Mouse (Mus musculus) embryonic facial prominence, embryonic 12.5 days (tissue): ENCODE measurements around the gene Ikzf2. TPM values are rescaled to one million over a fixed set of nuclear protein-coding genes. Genes with fewer than 3 reads are reported as not detected.
A peak's percentile ranks its signal among the peaks of the same experiment; 100 is the strongest.

Source experiments
- ATAC-seq: fragments of 200-750 bp; cut with Nextera tagmentation; 2 replicates; pipeline ENCODE4 v1.8.0; 2017; ENCODE audit not compliant: insufficient number of reproducible peaks, insufficient read depth, low FRiP score, low TSS enrichment
- H3K27ac ChIP-seq: fragments of 300-500 bp; sonication (generic); 2 replicates; pipeline ENCODE4 v1.5.1; 2016; ENCODE audit warnings: mild to moderate bottlenecking
- H3K27me3 ChIP-seq: fragments of 300-500 bp; sonication (generic); 2 replicates; pipeline ENCODE4 v1.6.1; 2016; ENCODE audit warnings: mild to moderate bottlenecking, moderate library complexity
- H3K36me3 ChIP-seq: fragments of 300-500 bp; sonication (generic); 2 replicates; pipeline ENCODE4 v1.6.1; 2016; ENCODE audit warnings: mild to moderate bottlenecking
- H3K4me1 ChIP-seq: fragments of 300-500 bp; sonication (generic); 2 replicates; pipeline ENCODE4 v1.6.1; 2016
- H3K4me2 ChIP-seq: fragments of 300-500 bp; sonication (generic); replicated peaks from 2 replicates; pipeline ENCODE4 v1.6.1; 2016; ENCODE audit warnings: mild to moderate bottlenecking, moderate library complexity
- H3K4me3 ChIP-seq: fragments of 300-500 bp; sonication (generic); 2 replicates; pipeline ENCODE4 v1.5.1; 2016; ENCODE audit warnings: mild to moderate bottlenecking
- H3K9ac ChIP-seq: fragments of 300-500 bp; sonication (generic); 2 replicates; pipeline ENCODE4 v1.6.1; 2016; ENCODE audit warnings: mild to moderate bottlenecking, moderate library complexity
- H3K9me3 ChIP-seq: fragments of 300-500 bp; sonication (generic); 2 replicates; pipeline ENCODE4 v1.6.1; 2016; ENCODE audit warnings: mild to moderate bottlenecking, moderate library complexity
- WGBS: fragments of 180-500 bp; shearing (Covaris S2); methylation state at CpG from one replicate; pipeline ENCODE4 v1.1.7; 2016; 5-methylcytosine and 5-hydroxymethylcytosine counted together
- polyA plus RNA-seq: library from polyadenylated mRNA; unstranded; fragments of >200 nt; fragmentation: Nextera tagmentation; extraction: Ambion mirVana; gene quantifications from 2 replicates; pipeline ENCODE4 v1.2.1, GENCODE M21; 2016

Gene Ikzf2
- polyA plus RNA-seq, 1 experiment from 2014 or later: 8.5 TPM

GRCm38 (mm10) chr1:69658051-69658450 is 29.0 kb downstream of the Ikzf2 start:
- no peak overlapping the region for H3K9ac ChIP-seq
- no peaks in the 10 kb centered on the region for H3K36me3 ChIP-seq
- no peak overlapping the region for H3K4me3 ChIP-seq
- H3K27ac ChIP-seq: no peak overlapping the region
- H3K27me3 ChIP-seq: no peaks in the 10 kb centered on the region
- no peak for ATAC-seq
- no peaks in the 10 kb centered on the region for H3K9me3 ChIP-seq
- H3K4me2 ChIP-seq: no peak overlapping the region
- 40% methylated on average over 6 of the region's 6 CpGs for WGBS
- no peaks in the 10 kb centered on the region; the same call in 1 of the 2 replicates for H3K4me1 ChIP-seq

- WGBS: 63% methylated on average over 3 of the region's 3 CpGs
- Histone ChIP-seq H3K9ac (no peak overlapping the region), H3K4me3 (no peak overlapping the region), H3K9me3 (no peaks in the 10 kb centered on the region), H3K4me1 (no peaks in the 10 kb centered on the region; the same call in 1 of the 2 replicates), H3K27ac (no peak overlapping the region), H3K4me2 (no peak overlapping the region), H3K27me3 (no peaks in the 10 kb centered on the region), H3K36me3 (no peaks in the 10 kb centered on the region)
- ATAC-seq: no peak
Measured at GRCm38 (mm10) chr1:69657455-69657854, 29.6 kb downstream of the Ikzf2 start.

- Histone ChIP-seq H3K9ac (no peak overlapping the region), H3K4me3 (no peak overlapping the region), H3K36me3 (no peaks in the 10 kb centered on the region), H3K4me1 (no peaks in the 10 kb centered on the region; the same call in 1 of the 2 replicates), H3K4me2 (no peak overlapping the region), H3K27me3 (no peaks in the 10 kb centered on the region), H3K9me3 (no peaks in the 10 kb centered on the region), H3K27ac (no peak overlapping the region)
- 43% methylated on average over 16 of the region's 16 CpGs for WGBS
- no peak for ATAC-seq
Measured at GRCm38 (mm10) chr1:69656929-69657328, 30.1 kb downstream of the Ikzf2 start.

- Histone ChIP-seq H3K9me3 (no peaks in the 10 kb centered on the region), H3K27me3 (no peaks in the 10 kb centered on the region), H3K36me3 (no peaks in the 10 kb centered on the region), H3K27ac (no peak overlapping the region), H3K4me1 (no peaks in the 10 kb centered on the region; the same call in 1 of the 2 replicates), H3K9ac (no peak overlapping the region), H3K4me2 (no peak overlapping the region), H3K4me3 (no peak overlapping the region)
- ATAC-seq: no peak
- WGBS: 55% methylated on average over 5 of the region's 5 CpGs
Measured at GRCm38 (mm10) chr1:69656047-69656782, 30.8 kb downstream of the Ikzf2 start.

GRCm38 (mm10) chr1:69655368-69655767 is 31.7 kb downstream of the Ikzf2 start:
- Histone ChIP-seq H3K9ac (no peak overlapping the region), H3K27ac (no peak overlapping the region), H3K4me3 (no peak overlapping the region), H3K9me3 (no peaks in the 10 kb centered on the region), H3K4me2 (no peak overlapping the region), H3K27me3 (no peaks in the 10 kb centered on the region), H3K36me3 (no peaks in the 10 kb centered on the region), H3K4me1 (no peaks in the 10 kb centered on the region; the same call in 1 of the 2 replicates)
- no peak for ATAC-seq
- 78% methylated on average over 5 of the region's 5 CpGs for WGBS

- Histone ChIP-seq H3K4me2 (no peak overlapping the region), H3K36me3 (no peaks in the 10 kb centered on the region), H3K27me3 (no peaks in the 10 kb centered on the region), H3K4me3 (no peak overlapping the region), H3K9ac (no peak overlapping the region), H3K9me3 (no peaks in the 10 kb centered on the region), H3K27ac (no peak overlapping the region), H3K4me1 (no peaks in the 10 kb centered on the region; the same call in 1 of the 2 replicates)
- 52% methylated on average over 1 of the region's 1 CpGs for WGBS
- ATAC-seq: no peak
Measured at GRCm38 (mm10) chr1:69654955-69655354, 32.1 kb downstream of the Ikzf2 start.

GRCm38 (mm10) chr1:69653419-69653818 is 33.6 kb downstream of the Ikzf2 start:
- Histone ChIP-seq H3K4me2 (no peak overlapping the region), H3K36me3 (no peaks in the 10 kb centered on the region), H3K27me3 (no peaks in the 10 kb centered on the region), H3K9ac (no peak overlapping the region), H3K27ac (no peak overlapping the region), H3K9me3 (no peaks in the 10 kb centered on the region), H3K4me3 (no peak overlapping the region), H3K4me1 (no peaks in the 10 kb centered on the region; the same call in 1 of the 2 replicates)
- 86% methylated on average over 2 of the region's 2 CpGs for WGBS
- ATAC-seq: no peak

GRCm38 (mm10) chr1:69643138-69643537 is 43.9 kb downstream of the Ikzf2 start:
- H3K27ac ChIP-seq: no peak overlapping the region
- no peaks in the 10 kb centered on the region for H3K27me3 ChIP-seq
- no peak overlapping the region for H3K9ac ChIP-seq
- H3K36me3 ChIP-seq: no peaks in the 10 kb centered on the region
- no peak overlapping the region for H3K4me2 ChIP-seq
- no peak for ATAC-seq
- H3K4me3 ChIP-seq: no peak overlapping the region
- 85% methylated on average over 4 of the region's 4 CpGs for WGBS
- H3K4me1 ChIP-seq: 0 out of 2 replicates have a peak, but pooled peaks cover 2% of the 10 kb centered on the region
- H3K9me3 ChIP-seq: no peaks in the 10 kb centered on the region

- Histone ChIP-seq H3K4me2 (no peak overlapping the region), H3K27ac (no peak overlapping the region), H3K9me3 (no peaks in the 10 kb centered on the region), H3K27me3 (no peaks in the 10 kb centered on the region), H3K36me3 (no peaks in the 10 kb centered on the region), H3K9ac (no peak overlapping the region), H3K4me1 (0 out of 2 replicates have a peak, but pooled peaks cover 8% of the 10 kb centered on the region), H3K4me3 (no peak overlapping the region)
- no peak; the same call in 1 of the 2 replicates for ATAC-seq
- 80% methylated on average over 6 of the region's 6 CpGs for WGBS
Measured at GRCm38 (mm10) chr1:69641986-69642385, 45.1 kb downstream of the Ikzf2 start.

GRCm38 (mm10) chr1:69638321-69638720 is 48.7 kb downstream of the Ikzf2 start:
- Histone ChIP-seq H3K27me3 (no peaks in the 10 kb centered on the region), H3K4me2 (no peak overlapping the region), H3K36me3 (no peaks in the 10 kb centered on the region), H3K4me3 (no peak overlapping the region), H3K9ac (no peak overlapping the region), H3K4me1 (0 out of 2 replicates have a peak, but pooled peaks cover 8% of the 10 kb centered on the region), H3K9me3 (no peaks in the 10 kb centered on the region), H3K27ac (no peak overlapping the region)
- 0 out of 2 replicates have a peak, but pooled peaks have one; percentile 8 for ATAC-seq
- 68% methylated on average over 8 of the region's 8 CpGs for WGBS

- ATAC-seq: 0 out of 2 replicates have a peak, but pooled peaks have one; percentile 49
- no peaks in the 10 kb centered on the region for H3K27me3 ChIP-seq
- H3K4me1 ChIP-seq: 0 out of 2 replicates have a peak, but pooled peaks cover 8% of the 10 kb centered on the region
- H3K9me3 ChIP-seq: no peaks in the 10 kb centered on the region
- 35% methylated on average over 3 of the region's 3 CpGs for WGBS
- H3K4me3 ChIP-seq: no peak overlapping the region
- H3K4me2 ChIP-seq: 0 out of 2 replicates have a peak overlapping the region, but pooled peaks have one; percentile 0
- H3K36me3 ChIP-seq: no peaks in the 10 kb centered on the region
- H3K9ac ChIP-seq: no peak overlapping the region
- H3K27ac ChIP-seq: no peak overlapping the region
Measured at GRCm38 (mm10) chr1:69637907-69638306, 49.1 kb downstream of the Ikzf2 start.

GRCm38 (mm10) chr1:69634259-69634658 is 52.8 kb downstream of the Ikzf2 start:
- Histone ChIP-seq H3K27ac (no peak overlapping the region), H3K9ac (no peak overlapping the region), H3K36me3 (no peaks in the 10 kb centered on the region), H3K9me3 (no peaks in the 10 kb centered on the region), H3K27me3 (no peaks in the 10 kb centered on the region), H3K4me1 (peaks cover 8% of the 10 kb centered on the region; the same call in 1 of the 2 replicates), H3K4me2 (no peak overlapping the region), H3K4me3 (no peak overlapping the region)
- no peak for ATAC-seq
- 90% methylated on average over 2 of the region's 2 CpGs for WGBS
